In genomic region chr19:8803204-8803780, GRCm38 (mm10) we compare ENCODE assay signal across 9 mouse cellular contexts. TPM values are rescaled to one million over a fixed set of nuclear protein-coding genes. Genes with fewer than 3 reads are reported as not detected.
DNase-seq lines count a peak whose midpoint lies in the region; ATAC-seq and TF ChIP-seq lines count a peak whose summit lies in the region.
"Had no signal": no experiment of that assay in that cellular context is flagged by ENCODE, and none has a peak within 500 bp of the region (broad histone marks: within the 10 kb centered on the region; RNA-seq: fewer than 3 reads in every experiment).

No protein-coding gene starts in this region.

- TF ChIP-seq POLR2A in ES-Bruce4 (IDR thresholded peaks at IDR 0.05; ENCODE audit: insufficient read depth, low read length), result no peak

- no peak overlapping the region for H3K9ac ChIP-seq in heart, embryonic 12.5 days
- no peak overlapping the region; the same call in 1 of the 2 replicates for H3K9ac ChIP-seq in ES-Bruce4 (ENCODE audit: low read depth, poor library complexity, severe bottlenecking)
- H3K9ac ChIP-seq in hindbrain, embryonic 12.5 days, result no peak overlapping the region
- H3K9ac ChIP-seq in midbrain, embryonic 11.5 days (ENCODE audit: low read length), result peak overlapping the region; percentile 33; the same call in 1 of the 2 replicates

- H3K4me3 ChIP-seq in heart, embryonic 12.5 days, result 0 out of 2 replicates have a peak overlapping the region, but pooled peaks have one; percentile 67
- H3K4me3 ChIP-seq in ES-Bruce4 (ENCODE audit: low read depth, low read length), result peak overlapping the region; percentile 22
- H3K4me3 ChIP-seq in hindbrain, embryonic 12.5 days, result peak overlapping the region; percentile 58
- H3K4me3 ChIP-seq in midbrain, embryonic 11.5 days (ENCODE audit: low read depth, low read length), result no peak overlapping the region

- no peak overlapping the region for H3K27ac ChIP-seq in heart, embryonic 12.5 days (ENCODE audit: poor library complexity, severe bottlenecking)
- H3K27ac ChIP-seq in ES-Bruce4 (ENCODE audit: insufficient read depth, low read length), result peak overlapping the region; percentile 12; the same call in 1 of the 2 replicates
- H3K27ac ChIP-seq in hindbrain, embryonic 12.5 days, result peak overlapping the region; percentile 37; the same call in 1 of the 2 replicates
- H3K27ac ChIP-seq in midbrain, embryonic 11.5 days (ENCODE audit: low read depth, low read length), result no peak overlapping the region

- no peaks in the 10 kb centered on the region for H3K9me3 ChIP-seq in heart, embryonic 12.5 days (replicated peaks)
- H3K9me3 ChIP-seq in ES-Bruce4 (replicated peaks; ENCODE audit: control insufficient read depth, insufficient read depth, low read length, poor library complexity, severe bottlenecking), result no peaks in the 10 kb centered on the region
- H3K9me3 ChIP-seq in hindbrain, embryonic 12.5 days (replicated peaks), result no peaks in the 10 kb centered on the region
- no peaks in the 10 kb centered on the region for H3K9me3 ChIP-seq in midbrain, embryonic 11.5 days (ENCODE audit: control insufficient read depth, low read length)

- H3K4me1 ChIP-seq in heart, embryonic 12.5 days (replicated peaks), result peaks cover 12% of the 10 kb centered on the region
- H3K4me1 ChIP-seq in ES-Bruce4 (ENCODE audit: control insufficient read depth, insufficient read depth, low read length), result no peaks in the 10 kb centered on the region
- peaks cover 14% of the 10 kb centered on the region for H3K4me1 ChIP-seq in hindbrain, embryonic 12.5 days
- H3K4me1 ChIP-seq in midbrain, embryonic 11.5 days (ENCODE audit: control insufficient read depth, insufficient read depth, low read length), result peaks cover 8% of the 10 kb centered on the region

- WGBS in heart, embryonic 12.5 days, result 85% methylated on average over 9 of the region's 9 CpGs
- WGBS in hindbrain, embryonic 12.5 days, result 86% methylated on average over 9 of the region's 9 CpGs
- WGBS in midbrain, embryonic 11.5 days, result 89% methylated on average over 9 of the region's 9 CpGs

- no peak for DNase-seq in heart, adult 9 months (ENCODE audit: low spot score in 2 of 2)
- no peak for DNase-seq in midbrain, embryonic 11.5 days (ENCODE audit: low spot score, missing footprints)
- no peak for DNase-seq in thymus, postnatal 0 days (ENCODE audit: low spot score)
- no peak for DNase-seq in cerebellum, postnatal 14 days
- no peak for DNase-seq in thymus, postnatal 4 days
- DNase-seq: retina, postnatal 1 day had no signal

- TF ChIP-seq EP300 in ES-Bruce4 (IDR thresholded peaks at IDR 0.05; ENCODE audit: insufficient read depth, low read depth, low read length), result no peak

- no peaks in the 10 kb centered on the region for H3K27me3 ChIP-seq in heart, embryonic 12.5 days (replicated peaks)
- H3K27me3 ChIP-seq in ES-Bruce4 (ENCODE audit: control insufficient read depth, insufficient read depth, low read length, poor library complexity, severe bottlenecking), result no peaks in the 10 kb centered on the region
- H3K27me3 ChIP-seq in hindbrain, embryonic 12.5 days, result no peaks in the 10 kb centered on the region
- H3K27me3 ChIP-seq in midbrain, embryonic 11.5 days (ENCODE audit: control insufficient read depth, insufficient read depth, low read length), result no peaks in the 10 kb centered on the region

- peak overlapping the region; percentile 72 for H3K4me2 ChIP-seq in heart, embryonic 12.5 days
- H3K4me2 ChIP-seq in hindbrain, embryonic 12.5 days (replicated peaks), result peak overlapping the region; percentile 65
- H3K4me2 ChIP-seq in midbrain, embryonic 11.5 days, result peak overlapping the region; percentile 49

- no peak for TF ChIP-seq CTCF in ES-Bruce4 (IDR thresholded peaks at IDR 0.05; ENCODE audit: low read depth, low read length)

- ATAC-seq in heart, embryonic 12.5 days (ENCODE audit: insufficient number of reproducible peaks, low FRiP score), result no peak
- ATAC-seq in hindbrain, embryonic 12.5 days (ENCODE audit: low FRiP score), result no peak
- no peak for ATAC-seq in midbrain, embryonic 11.5 days (ENCODE audit: low FRiP score)

- H3K36me3 ChIP-seq in heart, embryonic 12.5 days, result peaks cover 38% of the 10 kb centered on the region
- peaks cover 12% of the 10 kb centered on the region for H3K36me3 ChIP-seq in ES-Bruce4 (ENCODE audit: control insufficient read depth, insufficient read depth, low read length, poor library complexity, severe bottlenecking)
- H3K36me3 ChIP-seq in hindbrain, embryonic 12.5 days, result peaks cover 44% of the 10 kb centered on the region
- peaks cover 8% of the 10 kb centered on the region; the same call in 1 of the 2 replicates for H3K36me3 ChIP-seq in midbrain, embryonic 11.5 days (ENCODE audit: control insufficient read depth, insufficient read depth, low read length)

RNA-seq across cellular contexts. Expression of gene Zbtb3, which starts 0.9 kb away (rescaled TPM):
- 3.8 and 4.1 TPM in 2 replicates for polyA plus RNA-seq in heart, embryonic 12.5 days (2016; fragmentation: Nextera tagmentation; extraction: Ambion mirVana)
- 3.1 and 4.1 TPM in 2 replicates for polyA plus RNA-seq in ES-Bruce4 (2011; ENCODE audit: insufficient read depth, insufficient read length, low read depth, missing spikeins)
- 6.5 and 7.4 TPM in 2 replicates for polyA plus RNA-seq in hindbrain, embryonic 12.5 days (2016; fragmentation: Nextera tagmentation; extraction: Ambion mirVana)
- 6.1 and 6.5 TPM in 2 replicates for polyA plus RNA-seq in midbrain, embryonic 11.5 days (2014; fragmentation: Nextera tagmentation; extraction: Ambion mirVana)
- 2.9 and 3.5 TPM in 2 replicates for polyA plus RNA-seq in thymus, postnatal 0 days (2015; fragmentation: Nextera tagmentation; extraction: Ambion mirVana)

RNA-seq across cellular contexts. Expression of gene Polr2g, which starts 4.9 kb away (rescaled TPM):
- 137 and 145 TPM in 2 replicates for polyA plus RNA-seq in heart, embryonic 12.5 days (2016; fragmentation: Nextera tagmentation; extraction: Ambion mirVana)
- 98.2 and 103 TPM in 2 replicates for polyA plus RNA-seq in ES-Bruce4 (2011; ENCODE audit: insufficient read depth, insufficient read length, low read depth, missing spikeins)
- polyA plus RNA-seq in hindbrain, embryonic 12.5 days (2016; fragmentation: Nextera tagmentation; extraction: Ambion mirVana), result 146 and 149 TPM in 2 replicates
- polyA plus RNA-seq in midbrain, embryonic 11.5 days (2014; fragmentation: Nextera tagmentation; extraction: Ambion mirVana), result 169 and 177 TPM in 2 replicates
- 233 and 246 TPM in 2 replicates for polyA plus RNA-seq in thymus, postnatal 0 days (2015; fragmentation: Nextera tagmentation; extraction: Ambion mirVana)

RNA-seq across cellular contexts. Expression of gene Ttc9c, which starts 15.8 kb away (rescaled TPM):
- 36.3 and 37.0 TPM in 2 replicates for polyA plus RNA-seq in heart, embryonic 12.5 days (2016; fragmentation: Nextera tagmentation; extraction: Ambion mirVana)
- polyA plus RNA-seq in ES-Bruce4 (2011; ENCODE audit: insufficient read depth, insufficient read length, low read depth, missing spikeins), result 77.3 and 84.9 TPM in 2 replicates
- polyA plus RNA-seq in hindbrain, embryonic 12.5 days (2016; fragmentation: Nextera tagmentation; extraction: Ambion mirVana), result 55.6 and 61.4 TPM in 2 replicates
- polyA plus RNA-seq in midbrain, embryonic 11.5 days (2014; fragmentation: Nextera tagmentation; extraction: Ambion mirVana), result 51.7 and 59.7 TPM in 2 replicates
- 44.1 and 49.8 TPM in 2 replicates for polyA plus RNA-seq in thymus, postnatal 0 days (2015; fragmentation: Nextera tagmentation; extraction: Ambion mirVana)

RNA-seq across cellular contexts. Expression of gene Hnrnpul2, which starts 16.5 kb away (rescaled TPM):
- 3.8 TPM in 2 replicates for polyA plus RNA-seq in heart, embryonic 12.5 days (2016; fragmentation: Nextera tagmentation; extraction: Ambion mirVana)
- 105 and 108 TPM in 2 replicates for polyA plus RNA-seq in ES-Bruce4 (2011; ENCODE audit: insufficient read depth, insufficient read length, low read depth, missing spikeins)
- 6.2 and 6.8 TPM in 2 replicates for polyA plus RNA-seq in hindbrain, embryonic 12.5 days (2016; fragmentation: Nextera tagmentation; extraction: Ambion mirVana)
- 6.1 and 6.2 TPM in 2 replicates for polyA plus RNA-seq in midbrain, embryonic 11.5 days (2014; fragmentation: Nextera tagmentation; extraction: Ambion mirVana)
- polyA plus RNA-seq in thymus, postnatal 0 days (2015; fragmentation: Nextera tagmentation; extraction: Ambion mirVana), result 4.3 and 5.3 TPM in 2 replicates

RNA-seq across cellular contexts. Expression of gene Taf6l, which starts 17.1 kb away (rescaled TPM):
- 22.5 and 23.3 TPM in 2 replicates for polyA plus RNA-seq in heart, embryonic 12.5 days (2016; fragmentation: Nextera tagmentation; extraction: Ambion mirVana)
- 17.1 and 17.7 TPM in 2 replicates for polyA plus RNA-seq in ES-Bruce4 (2011; ENCODE audit: insufficient read depth, insufficient read length, low read depth, missing spikeins)
- polyA plus RNA-seq in hindbrain, embryonic 12.5 days (2016; fragmentation: Nextera tagmentation; extraction: Ambion mirVana), result 31.8 and 32.4 TPM in 2 replicates
- polyA plus RNA-seq in midbrain, embryonic 11.5 days (2014; fragmentation: Nextera tagmentation; extraction: Ambion mirVana), result 15.4 and 19.6 TPM in 2 replicates
- 24.1 and 24.7 TPM in 2 replicates for polyA plus RNA-seq in thymus, postnatal 0 days (2015; fragmentation: Nextera tagmentation; extraction: Ambion mirVana)

Comparison
In these comparisons a context has a peak if more than half of its experiments do, and no peak if none do; other contexts are left out.
1. H3K27ac ChIP-seq: peak in ES-Bruce4 (single experiment) and hindbrain, embryonic 12.5 days (single experiment); none in heart, embryonic 12.5 days (single experiment) and midbrain, embryonic 11.5 days (single experiment).
2. Peak in every context shown above with its lines, with median percentiles within 50 percentile points of each other: H3K4me2 ChIP-seq.